Mouse (Mus musculus) neutrophil, adult 5-6 weeks (primary cell): ENCODE data around the gene Zfp296. TPM values are rescaled to one million over a fixed set of nuclear protein-coding genes. Genes with fewer than 3 reads are reported as not detected.
"Not testable (repeated sequence)": the region's sequence is repeated elsewhere in the genome, so short reads cannot be mapped to it uniquely, and the experiment has no call there.

Experiments
- ATAC-seq: fragments of 151-379, 151-347 bp; 2 replicates; pipeline ENCODE4 v1.8.0; 2017; ENCODE audit warnings: mild to moderate bottlenecking, moderate TSS enrichment; ENCODE audit not compliant: insufficient number of reproducible peaks, poor library complexity, low FRiP score, severe bottlenecking; ENCODE audit errors: extremely low read depth
- total RNA-seq: library from RNA; stranded (forward); fragments of 200-1000 nt; gene quantifications from 2 replicates; pipeline ENCODE4 v1.2.3, GENCODE M21; 2017

Zfp296 gene
- total RNA-seq, 1 experiment from 2014 or later: 11.6 TPM

GRCm38 (mm10) chr7:19600562-19600961 is 23.5 kb downstream of the Zfp296 start:
- no peak for ATAC-seq

- ATAC-seq: no peak
Measured at GRCm38 (mm10) chr7:19603055-19603454, 26.0 kb downstream of the Zfp296 start.

DNA sequence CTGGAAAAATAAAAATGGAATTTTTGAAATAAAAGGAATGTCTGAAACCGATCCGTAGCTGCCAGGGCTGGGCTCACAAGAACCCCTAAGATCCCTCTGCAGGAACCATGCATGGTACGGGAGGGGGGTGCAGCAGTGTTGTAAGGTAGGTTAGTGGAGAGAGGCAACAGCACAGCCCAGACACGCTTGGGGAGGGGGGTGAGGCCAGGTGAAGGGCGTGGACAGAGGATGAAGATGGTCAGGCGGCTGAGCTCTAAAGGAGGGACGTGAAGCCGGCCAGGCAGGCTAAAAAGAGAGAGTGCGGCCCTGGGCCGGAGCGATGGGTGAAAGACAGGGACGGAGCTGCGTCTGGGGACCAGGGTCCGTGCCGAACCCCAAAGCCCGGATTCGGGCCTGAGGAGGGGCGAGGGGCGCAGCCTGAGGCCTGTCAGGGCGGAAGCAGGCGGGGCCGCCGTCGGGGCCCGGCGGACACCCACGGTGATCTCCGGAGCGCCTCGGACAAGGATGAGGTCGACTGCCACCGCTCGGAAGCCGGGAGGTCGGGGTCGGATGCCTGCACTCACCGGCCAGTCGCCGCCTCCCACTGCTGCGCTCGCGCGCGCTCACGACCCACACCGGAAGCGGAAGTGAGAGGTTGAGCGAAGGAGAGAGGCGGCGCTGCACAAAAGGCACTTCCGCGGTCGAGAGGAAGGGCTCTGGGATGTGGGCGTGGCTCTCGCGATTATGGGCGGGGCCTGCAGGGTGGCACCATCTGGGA is 26.9 kb downstream of the Zfp296 start, which contains the start of gene Clasrp:
Gene Clasrp (minus strand): TSS at position 638 of the 757 bp plus-strand sequence.
- peak; percentile 97 for ATAC-seq

GRCm38 (mm10) chr7:19604606-19605214 is 27.6 kb downstream of the Zfp296 start:
- not testable (repeated sequence) for ATAC-seq

DNA sequence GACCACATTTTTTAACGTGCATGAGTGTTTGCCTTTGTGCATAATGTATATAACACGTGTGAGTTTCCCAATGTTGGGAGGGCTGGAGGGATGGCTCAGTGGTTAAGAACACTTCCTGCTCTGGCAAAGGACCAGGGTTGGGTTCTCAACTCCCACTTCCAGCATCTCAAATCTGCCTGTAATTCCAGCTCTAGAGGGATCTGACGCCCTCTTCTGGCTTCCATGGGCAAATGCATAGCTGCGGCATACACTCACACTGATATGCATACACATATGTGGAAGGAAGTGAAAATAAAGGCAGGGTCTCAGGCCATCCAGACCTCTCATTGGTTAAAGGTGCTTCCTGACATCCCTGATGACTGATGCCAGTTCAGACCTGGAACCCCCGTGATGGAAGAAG is 30.2 kb downstream of the Zfp296 start:
- ATAC-seq: no peak

DNA sequence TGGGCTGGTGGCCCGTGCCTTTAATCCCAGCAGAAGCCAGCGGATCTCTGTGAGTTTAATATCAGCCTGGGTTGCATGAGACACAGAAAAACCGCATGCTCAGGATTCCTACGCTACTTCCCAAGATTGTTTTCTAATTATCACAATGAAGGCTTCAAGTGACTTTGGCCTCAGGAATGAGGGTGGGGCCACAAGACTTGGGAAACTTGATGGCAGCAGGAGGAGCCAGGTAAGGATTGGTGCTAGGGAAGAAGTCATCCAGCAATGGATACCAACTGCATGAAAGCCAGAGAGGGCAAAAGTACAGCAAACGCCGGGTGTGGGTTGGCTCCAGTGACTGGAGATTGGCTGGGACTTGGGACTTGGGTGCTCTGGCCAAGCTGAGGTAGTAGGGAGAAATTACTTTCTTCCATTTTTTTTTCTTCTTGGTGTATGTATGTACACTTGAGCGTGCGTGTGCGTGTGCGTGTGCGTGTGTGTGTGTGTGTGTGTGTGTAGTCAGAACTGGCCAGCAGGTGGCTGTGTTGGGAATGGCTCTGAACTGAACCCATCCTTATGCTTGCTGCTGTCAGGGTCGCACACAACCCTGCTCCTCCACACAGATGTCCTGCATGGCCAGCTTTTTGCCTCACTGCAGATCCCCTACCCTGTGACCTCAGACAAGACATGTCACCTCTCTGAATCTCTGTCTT is 32.7 kb downstream of the Zfp296 start:
- no peak for ATAC-seq

GRCm38 (mm10) chr7:19610969-19611368 is 33.9 kb downstream of the Zfp296 start:
- no peak for ATAC-seq

- peak; percentile 70 for ATAC-seq
Measured at GRCm38 (mm10) chr7:19615036-19615577, 38.0 kb downstream of the Zfp296 start.

- peak; percentile 64 for ATAC-seq
Measured at GRCm38 (mm10) chr7:19619004-19619801, 42.1 kb downstream of the Zfp296 start.

DNA sequence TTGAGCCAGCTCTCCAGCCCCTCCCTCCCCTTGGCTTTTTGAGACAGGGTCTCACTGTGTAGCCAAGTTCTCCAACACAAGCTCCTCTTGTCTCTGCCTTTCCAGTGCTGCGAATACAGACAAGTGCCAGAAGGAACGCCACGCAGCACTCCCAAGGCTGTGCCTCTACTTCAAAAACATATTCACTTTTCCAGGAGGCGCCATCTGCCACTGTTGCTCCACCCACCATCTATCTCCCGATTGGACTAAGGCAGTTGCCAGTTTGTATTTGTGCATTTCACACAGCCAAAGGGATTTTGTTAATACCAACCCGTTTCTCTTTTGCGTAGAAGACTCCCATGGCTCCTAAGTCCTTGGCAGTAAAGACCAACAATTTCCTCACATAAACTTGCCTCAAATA is 43.7 kb downstream of the Zfp296 start:
- ATAC-seq: no peak

DNA sequence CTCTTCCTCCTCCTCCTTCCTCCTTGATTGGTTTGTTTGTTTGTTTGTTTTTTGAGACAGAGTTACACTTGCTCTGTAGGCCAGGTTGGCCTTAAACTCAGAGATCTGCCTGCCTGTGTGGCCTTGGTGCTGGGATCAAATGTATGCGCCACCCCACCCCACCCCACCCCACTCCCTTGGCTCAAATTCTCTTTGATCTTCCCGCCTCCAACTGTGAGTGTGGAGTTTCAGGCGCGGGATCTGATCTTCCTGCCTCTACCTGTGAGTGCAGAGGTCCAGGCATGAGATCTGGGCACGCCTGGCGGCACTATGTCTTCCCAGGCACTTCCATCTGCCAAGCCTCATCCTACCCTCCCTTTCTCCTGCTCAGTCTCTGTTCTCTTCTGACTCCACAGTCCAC is 45.2 kb downstream of the Zfp296 start:
- no peak for ATAC-seq

DNA sequence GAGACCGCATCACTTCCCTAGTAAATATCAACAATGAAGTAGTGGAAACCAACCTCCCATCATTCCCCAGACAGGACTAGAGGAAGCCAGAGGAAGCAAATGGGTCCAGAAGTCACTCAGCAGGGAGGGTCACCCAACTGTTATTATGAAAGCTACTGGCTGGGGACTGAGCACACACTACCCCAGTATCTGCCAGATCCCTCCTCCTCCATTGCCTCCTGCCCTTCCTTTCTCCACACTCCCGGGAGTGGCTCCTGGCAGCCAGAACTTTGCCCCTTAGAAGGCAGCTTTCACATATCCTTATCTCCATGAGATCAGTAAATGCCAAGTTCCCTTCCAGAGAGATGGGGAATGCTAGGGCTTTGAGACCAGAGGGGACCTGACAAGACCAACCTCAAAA is 46.3 kb downstream of the Zfp296 start:
- no peak for ATAC-seq

GRCm38 (mm10) chr7:19627721-19628120 is 50.6 kb downstream of the Zfp296 start:
- no peak for ATAC-seq

GRCm38 (mm10) chr7:19628192-19628535 is 51.1 kb downstream of the Zfp296 start:
- no peak for ATAC-seq

GRCm38 (mm10) chr7:19628536-19629360 is 51.7 kb downstream of the Zfp296 start:
- peak; percentile 84 for ATAC-seq

DNA sequence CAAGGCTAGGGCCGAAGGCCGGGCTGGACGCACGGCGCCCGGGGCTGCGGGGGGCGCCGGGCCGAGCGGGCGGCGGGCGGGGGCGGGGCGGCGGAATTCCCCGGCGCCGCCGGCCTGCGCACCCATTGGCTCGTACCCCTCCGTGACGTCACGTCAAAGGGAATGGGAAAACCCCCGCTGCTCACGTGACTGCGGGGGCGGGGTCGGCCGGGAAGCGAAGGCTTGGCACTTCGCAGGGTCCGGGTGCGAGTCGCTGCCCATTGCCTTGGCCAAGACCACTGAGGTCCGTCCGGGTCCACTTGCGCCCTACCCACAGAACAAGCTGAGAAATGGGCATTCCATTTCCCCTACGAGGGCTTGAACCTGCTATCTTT is 52.3 kb downstream of the Zfp296 start, which contains the start of gene Relb:
Gene Relb (minus strand): TSS at position 78 of the 374 bp plus-strand sequence.
- no peak for ATAC-seq
